Mouse (Mus musculus) left cerebral cortex, adult 6 months (tissue): ENCODE data around the gene Urah. TPM values are rescaled to one million over a fixed set of nuclear protein-coding genes. Genes with fewer than 3 reads are reported as not detected.

Experiments used
- long read RNA-seq, 2 experiments: library from polyadenylated mRNA; unstranded; transcript quantifications; one replicate each; pipeline ENCODE4 v2.0.0; 2019 to 2020
- polyA plus RNA-seq: library from polyadenylated mRNA; unstranded; fragments of <200 nt; fragmentation: Nextera tagmentation; gene quantifications from 2 replicates; pipeline ENCODE4 v1.2.3, GENCODE M21; 2021

The Urah gene
- 5.4 and 7.9 TPM in 2 replicates for polyA plus RNA-seq
- long read RNA-seq, experiment 1, partial matches to known transcripts = 0 of 1 reads
- long read RNA-seq, experiment 1, other reads (novel, unspliced or antisense) = 0 of 1 reads
- long read RNA-seq, experiment 2, partial matches to known transcripts = 0 of 4 reads
- long read RNA-seq, experiment 2, other reads (novel, unspliced or antisense) = 0 of 4 reads

GRCm38 (mm10) chr7:140834968-140835757 lies at the start of gene Urah:
Urah (plus strand) TSS chr7:140835018.

GRCm38 (mm10) chr7:140787406-140788052 lies 47.3 kb upstream of the Urah start, which contains the start of gene Syce1:
Syce1 (minus strand) TSS chr7:140787852.

DNA sequence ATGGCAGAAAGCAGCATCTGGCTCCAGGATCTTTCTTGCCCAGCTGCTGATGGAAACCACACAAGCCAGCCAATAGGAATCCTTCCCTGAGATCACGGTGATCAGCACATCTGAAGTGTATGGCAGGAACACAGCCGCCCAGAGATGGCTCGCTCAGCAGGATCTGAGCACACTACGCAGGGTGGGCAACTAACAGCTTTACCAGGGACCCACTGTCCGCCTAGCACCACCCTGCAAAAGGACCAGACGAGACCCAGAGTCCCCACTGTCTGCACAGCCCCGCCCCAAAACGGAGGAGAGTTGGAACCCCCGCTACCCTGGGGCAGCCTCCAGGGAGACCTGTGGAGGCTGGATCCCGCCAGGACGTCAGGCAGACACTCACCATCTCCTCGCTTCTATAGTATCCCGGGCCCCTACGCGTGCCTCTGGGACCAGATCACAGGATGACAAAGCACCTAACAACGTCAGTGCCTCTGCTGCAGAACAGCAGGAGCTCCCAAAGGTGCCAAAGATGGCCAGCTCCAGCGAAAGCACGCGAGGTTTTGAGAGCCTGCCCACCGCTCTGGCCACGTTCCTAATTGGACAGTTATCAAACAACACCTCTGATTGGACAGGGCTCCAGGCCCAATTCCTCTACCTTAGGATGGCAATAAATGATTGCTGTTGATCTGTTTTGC lies 13.0 kb upstream of the Urah start, which contains the start of gene Zfp941:
Gene Zfp941 (minus strand): TSS at position 526 of the 677 bp plus-strand sequence.

DNA sequence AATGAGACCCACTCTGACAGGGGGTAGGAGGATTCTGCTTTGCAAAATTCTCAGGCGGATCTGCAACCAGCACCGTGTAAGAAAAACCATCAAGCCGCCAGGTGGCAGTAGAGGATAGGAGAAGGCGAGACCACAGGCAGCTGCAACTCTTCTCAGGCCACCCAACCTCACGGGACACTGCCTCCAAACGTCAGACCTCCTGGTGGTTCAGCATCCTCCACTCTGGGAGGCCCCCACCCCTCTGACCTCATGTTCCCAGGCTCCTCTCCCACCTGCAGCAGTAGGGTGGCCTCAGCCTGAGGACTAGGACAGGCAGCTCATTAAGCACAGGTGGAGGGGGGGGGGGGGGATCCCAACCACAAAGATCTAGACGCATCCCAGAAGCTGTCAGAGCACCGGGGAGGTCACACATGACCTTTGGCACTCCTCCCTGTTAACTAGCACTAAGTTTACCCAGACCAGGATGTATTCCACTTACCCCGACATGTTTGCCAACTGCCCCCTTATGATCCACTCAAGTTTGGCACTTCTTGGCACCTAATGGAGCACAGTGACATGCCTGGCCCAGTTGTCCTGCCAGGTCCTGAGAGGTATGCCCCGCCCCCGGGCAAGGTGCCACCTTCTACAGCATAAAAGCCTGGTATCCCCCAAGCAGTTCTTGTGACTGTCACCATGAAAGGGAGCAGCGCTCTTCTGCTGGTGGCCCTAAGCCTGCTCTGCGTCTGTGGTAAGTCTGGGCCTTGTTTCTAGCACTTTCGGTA lies 10.3 kb downstream of the Urah start, which contains the start of gene Scgb1c1:
Gene Scgb1c1 (plus strand): TSS at position 643 of the 761 bp plus-strand sequence.

GRCm38 (mm10) chr7:140847755-140848580 lies 13.2 kb downstream of the Urah start, which contains the start of gene Odf3:
Odf3 (plus strand) TSS chr7:140847805.

GRCm38 (mm10) chr7:140855860-140856784 lies 21.3 kb downstream of the Urah start, which contains the start of gene Gm45785:
Gm45785 (minus strand) TSS chr7:140856331.

GRCm38 (mm10) chr7:140856785-140857549 lies 22.1 kb downstream of the Urah start, which contains the start of gene Ric8a:
Ric8a (plus strand) TSS chr7:140856957.

GRCm38 (mm10) chr7:140857550-140858505 lies 23.0 kb downstream of the Urah start, which contains the start of gene Bet1l:
Bet1l (minus strand) TSS chr7:140857577.

GRCm38 (mm10) chr7:140881696-140882468 lies 47.1 kb downstream of the Urah start, which contains the start of the genes Psmd13 and Sirt3:
Psmd13 (plus strand) TSS chr7:140881968.
Sirt3 (minus strand) TSS chr7:140882309.

Other genes starting within 250 kb of the Urah start
- not detected in 2 replicates for gene Olfr46, start 233.7 kb upstream of the Urah start, polyA plus RNA-seq
- not detected in 2 replicates for gene Olfr61, start 206.0 kb upstream of the Urah start, polyA plus RNA-seq
- not detected in 2 replicates for gene Olfr53, start 188.6 kb upstream of the Urah start, polyA plus RNA-seq
- 0.18 and 0.56 TPM in 2 replicates for gene Olfr539, start 175.1 kb upstream of the Urah start, polyA plus RNA-seq
- not detected in 2 replicates for gene Olfr45, start 153.1 kb upstream of the Urah start, polyA plus RNA-seq
- gene Olfr541, start 137.8 kb upstream of the Urah start, polyA plus RNA-seq = not detected in 2 replicates
- 0.67 and 1.3 TPM in 2 replicates for gene Cyp2e1, start 71.3 kb upstream of the Urah start, polyA plus RNA-seq
- 0.13 TPM in 1 of 2 replicates, not detected in the other for gene Syce1, start 47.2 kb upstream of the Urah start, polyA plus RNA-seq
- gene Zfp941, start 12.8 kb upstream of the Urah start, polyA plus RNA-seq = 12.4 and 16.1 TPM in 2 replicates
- gene Scgb1c1, start 10.5 kb downstream of the Urah start, polyA plus RNA-seq = not detected in 2 replicates
- 0.09 TPM in 1 of 2 replicates, not detected in the other for gene Odf3, start 12.8 kb downstream of the Urah start, polyA plus RNA-seq
- 0.92 TPM in 1 of 2 replicates, not detected in the other for gene Gm45785, start 21.3 kb downstream of the Urah start, polyA plus RNA-seq
- 48.8 and 56.4 TPM in 2 replicates for gene Ric8a, start 21.9 kb downstream of the Urah start, polyA plus RNA-seq
- gene Bet1l, start 22.6 kb downstream of the Urah start, polyA plus RNA-seq = 76.3 and 90.2 TPM in 2 replicates
- gene Psmd13, start 47.0 kb downstream of the Urah start, polyA plus RNA-seq = 90.3 and 118 TPM in 2 replicates
- 125 and 147 TPM in 2 replicates for gene Sirt3, start 47.3 kb downstream of the Urah start, polyA plus RNA-seq
- 1.3 and 2.4 TPM in 2 replicates for gene Cox8b, start 65.4 kb downstream of the Urah start, polyA plus RNA-seq
- 0.38 and 0.43 TPM in 2 replicates for gene Nlrp6, start 85.9 kb downstream of the Urah start, polyA plus RNA-seq
- 2.2 and 2.3 TPM in 2 replicates for gene Pgghg, start 106.4 kb downstream of the Urah start, polyA plus RNA-seq
- gene Ifitm5, start 115.3 kb downstream of the Urah start, polyA plus RNA-seq = not detected in 2 replicates
- gene Gm45717, start 120.9 kb downstream of the Urah start, polyA plus RNA-seq = not detected in 2 replicates
- 41.1 and 49.4 TPM in 2 replicates for gene Ifitm2, start 121.0 kb downstream of the Urah start, polyA plus RNA-seq
- gene Ifitm1, start 132.2 kb downstream of the Urah start, polyA plus RNA-seq = 6.8 and 8.0 TPM in 2 replicates
- gene Ifitm3, start 175.8 kb downstream of the Urah start, polyA plus RNA-seq = 54.3 and 69.5 TPM in 2 replicates
- 0.44 and 1.1 TPM in 2 replicates for gene Ifitm6, start 182.9 kb downstream of the Urah start, polyA plus RNA-seq
- not detected in 2 replicates for gene Gm17387, start 194.1 kb downstream of the Urah start, polyA plus RNA-seq
- gene B4galnt4, start 226.1 kb downstream of the Urah start, polyA plus RNA-seq = 19.2 and 19.7 TPM in 2 replicates
- 0.23 TPM in 1 of 2 replicates, not detected in the other for gene Pkp3, start 243.2 kb downstream of the Urah start, polyA plus RNA-seq